Mouse (Mus musculus) layer of hippocampus, adult 8-10 months (tissue): ENCODE measurements at regions not wholly inside any gene's neighbourhood (a gene's known extent, or its start where the extent isn't known, plus 50 kb on each side); places are given as distances from the start of the nearest gene placed in this dataset.

ENCODE experiments used
- DNase-seq, 2 experiments: peaks; one replicate each; pipeline ENCODE4 v3.0.0; 2022; ENCODE audit warnings: low spot score in 2 of 2

GRCm38 (mm10) chr12:44796847-44797246, 277.7 kb downstream of the Stxbp6 start:
- no peak for DNase-seq

DNA sequence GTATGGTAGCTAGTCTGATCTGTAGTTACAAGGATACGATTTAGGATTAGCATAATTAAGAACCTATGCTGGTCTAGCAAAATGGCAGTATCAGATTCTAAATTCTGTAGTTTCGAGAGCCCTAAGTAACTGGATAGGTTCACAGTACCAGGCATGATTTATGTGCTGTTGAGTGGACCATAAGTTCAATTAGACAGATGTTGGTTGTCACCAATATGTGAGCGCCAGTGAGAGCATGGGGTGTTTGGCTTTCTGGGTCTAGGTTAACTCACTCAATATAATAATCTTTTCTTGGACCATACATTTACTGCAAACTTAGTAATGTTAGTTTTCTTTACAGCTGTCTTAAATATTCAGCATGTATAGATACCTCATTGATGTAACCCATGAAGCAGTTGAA, 323.8 kb downstream of the Stxbp6 start:
- DNase-seq, result no peak

GRCm38 (mm10) chr12:44726767-44727166, 347.7 kb downstream of the Stxbp6 start:
- DNase-seq, result peak in 1 of 2 experiments; percentile 2
